Mouse (Mus musculus) forebrain, embryonic 14.5 days (tissue): ENCODE measurements around the gene Ptbp1. TPM values are rescaled to one million over a fixed set of nuclear protein-coding genes. Genes with fewer than 3 reads are reported as not detected.
A peak's percentile ranks its signal among the peaks of the same experiment; 100 is the strongest.

Source experiments
- ATAC-seq: fragments of 200-750 bp; cut with Nextera tagmentation; 2 replicates; pipeline ENCODE4 v1.8.0; 2017; ENCODE audit warnings: mild to moderate bottlenecking, moderate library complexity
- DNase-seq: peaks from one replicate; pipeline ENCODE4 v3.0.0-alpha.2; 2015; ENCODE audit warnings: low spot score
- H3K27ac ChIP-seq: fragments of 300-500 bp; sonication (generic); 2 replicates; pipeline ENCODE4 v1.5.1; 2014; ENCODE audit warnings: low read depth, mild to moderate bottlenecking, control low read depth, low read length, moderate library complexity
- H3K27me3 ChIP-seq: fragments of 300-500 bp; sonication (generic); replicated peaks from 2 replicates; pipeline ENCODE4 v1.6.1; 2014; ENCODE audit warnings: low read length, control low read depth, mixed read lengths; ENCODE audit not compliant: control insufficient read depth, insufficient read depth
- H3K36me3 ChIP-seq: fragments of 300-500 bp; sonication (generic); 2 replicates; pipeline ENCODE4 v1.6.1; 2014; ENCODE audit warnings: low read length, control low read depth; ENCODE audit not compliant: control insufficient read depth, insufficient read depth
- H3K4me1 ChIP-seq: fragments of 300-500 bp; sonication (generic); 2 replicates; pipeline ENCODE4 v1.6.1; 2014; ENCODE audit warnings: antibody characterized with exemption, low read length, control low read depth; ENCODE audit not compliant: control insufficient read depth, insufficient read depth
- H3K4me2 ChIP-seq: fragments of 300-500 bp; sonication (generic); 2 replicates; pipeline ENCODE4 v1.6.1; 2014; ENCODE audit warnings: mild to moderate bottlenecking, control low read depth, low read length
- H3K4me3 ChIP-seq: fragments of 300-500 bp; sonication (generic); 2 replicates; pipeline ENCODE4 v1.5.1; 2014; ENCODE audit warnings: low read depth, low read length, control low read depth
- H3K9ac ChIP-seq: fragments of 300-500 bp; sonication (generic); 2 replicates; pipeline ENCODE4 v1.6.1; 2014; ENCODE audit warnings: mild to moderate bottlenecking, low read length, control low read depth, moderate library complexity
- H3K9me3 ChIP-seq: fragments of 300-500 bp; sonication (generic); replicated peaks from 2 replicates; pipeline ENCODE4 v1.6.1; 2016; ENCODE audit warnings: low read length, control low read depth, mixed read lengths; ENCODE audit not compliant: control insufficient read depth
- WGBS: fragments of 180-500 bp; shearing (Covaris S2); extraction: QIAGEN DNeasy Blood & Tissue Kit; methylation state at CpG from one replicate; pipeline ENCODE4 v1.1.7; 2014; 5-methylcytosine and 5-hydroxymethylcytosine counted together
- polyA plus RNA-seq: library from polyadenylated mRNA; unstranded; fragments of >200 nt; fragmentation: Nextera tagmentation; extraction: Ambion mirVana; gene quantifications from 2 replicates; pipeline ENCODE4 v1.2.1, GENCODE M21; 2014

Gene Ptbp1
- polyA plus RNA-seq, 1 experiment from 2014 or later = 98.2 TPM

DNA sequence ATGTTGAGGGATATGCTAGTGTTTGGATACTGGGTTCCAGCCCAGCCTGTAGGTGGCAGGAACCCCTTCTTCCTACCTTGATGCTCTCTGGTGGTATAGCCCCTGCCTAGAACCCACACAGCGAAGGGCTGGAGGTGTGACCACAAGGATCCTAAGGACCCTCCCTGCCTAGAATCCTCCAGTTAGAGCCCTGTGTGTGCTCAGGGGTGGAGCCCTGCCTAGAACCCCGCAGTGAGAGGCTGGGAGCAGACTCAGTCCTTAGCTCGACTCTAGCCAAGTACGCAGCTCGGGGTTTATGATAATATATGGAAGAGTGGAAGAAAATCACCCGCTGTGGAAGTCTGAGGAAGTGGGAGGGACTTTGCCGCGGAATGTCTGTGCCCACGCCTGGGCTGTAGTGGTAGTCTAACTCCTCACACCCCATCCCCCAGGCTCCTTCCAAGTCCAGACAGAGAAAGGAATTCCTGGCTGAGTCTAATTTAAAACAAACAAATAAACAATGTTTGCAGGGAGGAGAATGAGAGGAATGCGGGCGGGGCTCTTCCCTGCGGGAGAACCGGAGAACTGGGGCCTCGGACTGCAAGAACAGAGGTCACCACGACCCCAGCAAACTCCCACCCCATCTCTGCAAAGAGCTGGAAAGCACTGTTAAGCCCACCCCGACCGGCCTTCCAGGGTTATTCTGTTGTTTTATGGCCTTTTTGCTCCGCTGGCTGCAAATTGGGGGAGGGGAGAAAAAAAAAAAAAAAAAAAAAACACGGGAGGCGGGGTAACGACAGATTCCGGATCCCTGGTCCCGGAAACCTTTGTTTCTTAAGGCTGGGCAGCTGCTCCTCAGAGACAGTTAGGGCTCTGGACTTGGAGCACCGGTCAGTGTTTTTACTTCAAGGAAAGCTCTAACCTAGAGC lies 13.3 kb upstream of the Ptbp1 start:
- peak overlapping the region; percentile 22; the same call in 1 of the 2 replicates for H3K27ac ChIP-seq
- H3K4me2 ChIP-seq = peak overlapping the region; percentile 40
- DNase-seq = peak; percentile 72
- H3K27me3 ChIP-seq = no peaks in the 10 kb centered on the region
- no peaks in the 10 kb centered on the region; the same call in 1 of the 2 replicates for H3K4me1 ChIP-seq
- H3K9me3 ChIP-seq = no peaks in the 10 kb centered on the region
- under 1% methylated on average over 23 of the region's 24 CpGs for WGBS
- no peaks in the 10 kb centered on the region for H3K36me3 ChIP-seq
- peak; percentile 83 for ATAC-seq
- H3K4me3 ChIP-seq = peak overlapping the region; percentile 6
- H3K9ac ChIP-seq = peak overlapping the region; percentile 17

DNA sequence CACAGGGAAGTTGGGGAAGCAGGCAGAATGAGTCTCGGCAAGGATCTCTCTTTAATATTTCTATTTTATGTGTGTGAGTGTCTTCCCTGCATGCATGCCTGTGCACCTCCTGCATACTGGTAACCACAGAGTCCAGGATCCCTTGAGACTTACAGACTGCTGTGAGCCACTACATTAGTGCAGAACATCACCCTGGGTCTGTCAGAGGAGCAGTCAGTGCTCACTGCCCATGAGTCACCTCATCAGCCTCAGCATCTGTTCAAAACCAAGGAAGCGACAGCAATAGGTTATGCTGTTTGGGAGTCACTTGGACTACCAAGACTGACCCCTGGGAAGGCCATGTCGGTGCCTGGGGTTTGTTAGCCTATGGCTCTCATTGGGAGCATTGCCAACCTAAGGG lies 11.9 kb upstream of the Ptbp1 start:
- Histone ChIP-seq H3K4me1 (no peaks in the 10 kb centered on the region; the same call in 1 of the 2 replicates), H3K4me3 (no peak overlapping the region), H3K36me3 (no peaks in the 10 kb centered on the region), H3K27me3 (no peaks in the 10 kb centered on the region), H3K9ac (no peak overlapping the region), H3K27ac (no peak overlapping the region), H3K4me2 (no peak overlapping the region), H3K9me3 (no peaks in the 10 kb centered on the region)
- no peak for ATAC-seq
- WGBS = 74% methylated on average over 3 of the region's 3 CpGs
- DNase-seq = no peak

DNA sequence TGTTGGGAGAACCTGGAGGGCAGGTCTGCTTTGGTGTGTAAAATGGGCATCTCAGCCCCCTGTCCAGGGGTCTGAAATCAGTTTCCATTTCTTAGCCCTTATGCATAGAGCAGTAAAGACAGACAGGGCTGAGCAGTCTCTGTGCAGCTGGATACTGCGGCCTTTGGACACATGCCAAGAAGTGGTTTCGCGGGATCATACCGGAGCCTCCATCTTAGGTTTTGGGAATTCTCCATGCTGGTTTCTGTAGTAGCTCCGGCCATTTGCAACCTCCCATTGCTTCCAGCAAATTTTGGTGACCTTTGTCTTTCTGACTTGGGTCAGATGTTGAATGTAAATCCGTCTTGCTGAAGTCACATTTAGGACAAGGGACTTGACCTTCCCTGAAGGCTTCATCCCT lies 10.8 kb upstream of the Ptbp1 start:
- no peaks in the 10 kb centered on the region for H3K27me3 ChIP-seq
- H3K4me2 ChIP-seq = no peak overlapping the region
- no peak overlapping the region for H3K27ac ChIP-seq
- no peak for ATAC-seq
- H3K9ac ChIP-seq = no peak overlapping the region
- peak; percentile 56 for DNase-seq
- H3K36me3 ChIP-seq = no peaks in the 10 kb centered on the region
- no peaks in the 10 kb centered on the region; the same call in 1 of the 2 replicates for H3K4me1 ChIP-seq
- 44% methylated on average over 6 of the region's 6 CpGs for WGBS
- no peaks in the 10 kb centered on the region for H3K9me3 ChIP-seq
- no peak overlapping the region for H3K4me3 ChIP-seq

DNA sequence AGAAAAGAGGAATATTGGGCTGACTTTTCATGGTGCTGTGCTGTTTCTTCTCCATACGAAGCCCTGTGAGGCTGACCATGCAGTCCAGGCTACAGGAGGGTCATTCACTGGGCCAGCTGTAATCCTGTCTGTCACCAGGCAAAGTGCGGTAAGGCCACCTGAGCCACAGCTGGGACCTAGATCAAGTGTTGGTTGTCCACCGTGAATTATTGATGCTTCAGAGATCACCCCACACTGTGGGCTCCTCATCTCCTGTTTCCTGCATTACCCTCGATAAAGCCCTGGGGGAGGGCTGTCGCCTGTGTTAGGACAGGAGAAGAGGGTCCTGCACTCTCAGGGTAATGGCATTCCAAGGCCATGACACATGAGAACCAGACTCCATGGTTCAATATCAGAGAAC lies 7.7 kb upstream of the Ptbp1 start:
- DNase-seq (no peak), ATAC-seq (no peak)
- Histone ChIP-seq H3K9me3 (no peaks in the 10 kb centered on the region), H3K27ac (no peak overlapping the region), H3K27me3 (no peaks in the 10 kb centered on the region), H3K36me3 (no peaks in the 10 kb centered on the region), H3K4me1 (peaks cover under 1% of the 10 kb centered on the region), H3K4me2 (no peak overlapping the region), H3K9ac (no peak overlapping the region), H3K4me3 (no peak overlapping the region)
- WGBS = 82% methylated on average over 5 of the region's 5 CpGs

DNA sequence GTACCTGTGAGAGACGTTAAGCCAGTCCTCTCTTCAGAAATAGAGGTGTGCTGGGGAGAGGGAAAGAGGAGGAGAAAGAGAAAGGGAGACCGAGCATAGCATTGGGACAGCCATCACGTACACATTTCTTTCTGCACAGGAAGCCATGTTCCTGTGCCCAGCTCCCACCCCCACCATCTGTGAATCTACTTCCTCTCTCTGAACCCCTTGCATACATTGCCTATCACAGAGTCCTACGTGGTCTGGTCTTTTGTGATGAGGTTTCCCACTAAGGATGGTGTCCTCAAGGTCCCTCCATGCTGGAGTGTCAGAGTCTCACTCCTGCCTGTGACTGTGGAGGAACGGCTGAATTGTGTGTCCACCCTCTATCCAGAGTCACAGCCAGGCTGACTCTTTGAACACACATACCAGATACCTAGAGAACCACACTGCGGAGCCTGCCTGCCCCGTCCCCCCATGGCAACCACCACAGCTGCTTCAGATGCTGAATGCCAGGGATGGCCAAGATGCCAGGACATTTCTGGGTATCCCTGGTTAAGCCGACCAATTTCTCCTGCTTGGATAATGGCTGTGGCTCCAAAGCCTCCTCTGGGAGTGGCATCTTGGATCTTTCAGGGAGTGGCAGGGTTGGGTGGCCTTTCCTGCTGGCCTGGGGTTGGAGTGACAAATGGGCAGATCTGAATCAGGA lies 4.1 kb upstream of the Ptbp1 start:
- Histone ChIP-seq H3K4me1 (peaks cover 17% of the 10 kb centered on the region), H3K9ac (no peak overlapping the region), H3K4me3 (no peak overlapping the region), H3K9me3 (no peaks in the 10 kb centered on the region), H3K36me3 (no peaks in the 10 kb centered on the region), H3K27ac (0 out of 2 replicates have a peak overlapping the region, but pooled peaks have one; percentile 9), H3K4me2 (no peak overlapping the region), H3K27me3 (no peaks in the 10 kb centered on the region)
- WGBS = 86% methylated on average over 8 of the region's 8 CpGs
- DNase-seq (no peak), ATAC-seq (no peak)

DNA sequence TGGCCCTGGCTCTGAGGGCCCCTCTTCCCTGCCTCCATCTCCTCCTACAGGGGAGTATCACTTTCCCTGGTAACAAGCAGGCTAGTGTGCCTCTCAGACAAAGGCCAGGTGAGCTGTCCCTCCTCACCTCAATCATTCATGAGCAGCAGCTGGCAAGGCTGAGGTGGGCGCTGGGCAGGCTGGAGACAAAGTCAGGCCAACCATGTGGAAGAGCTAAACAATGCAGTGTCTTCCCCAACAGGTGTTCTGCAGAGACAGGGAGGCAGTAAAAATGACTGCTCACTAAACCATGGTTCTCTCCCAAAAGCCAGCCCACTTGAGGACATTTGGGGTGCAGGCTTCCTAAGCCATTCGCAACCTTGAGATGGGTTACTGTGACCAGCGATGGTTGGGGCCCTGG lies 2.6 kb upstream of the Ptbp1 start:
- ATAC-seq = no peak
- peaks cover 22% of the 10 kb centered on the region for H3K4me1 ChIP-seq
- DNase-seq = no peak
- H3K27ac ChIP-seq = peak overlapping the region; percentile 99
- H3K9me3 ChIP-seq = no peaks in the 10 kb centered on the region
- H3K27me3 ChIP-seq = no peaks in the 10 kb centered on the region
- H3K4me3 ChIP-seq = no peak overlapping the region
- 85% methylated on average over 3 of the region's 3 CpGs for WGBS
- peaks cover 3% of the 10 kb centered on the region; the same call in 1 of the 2 replicates for H3K36me3 ChIP-seq
- H3K4me2 ChIP-seq = peak overlapping the region; percentile 90
- peak overlapping the region; percentile 72 for H3K9ac ChIP-seq

DNA sequence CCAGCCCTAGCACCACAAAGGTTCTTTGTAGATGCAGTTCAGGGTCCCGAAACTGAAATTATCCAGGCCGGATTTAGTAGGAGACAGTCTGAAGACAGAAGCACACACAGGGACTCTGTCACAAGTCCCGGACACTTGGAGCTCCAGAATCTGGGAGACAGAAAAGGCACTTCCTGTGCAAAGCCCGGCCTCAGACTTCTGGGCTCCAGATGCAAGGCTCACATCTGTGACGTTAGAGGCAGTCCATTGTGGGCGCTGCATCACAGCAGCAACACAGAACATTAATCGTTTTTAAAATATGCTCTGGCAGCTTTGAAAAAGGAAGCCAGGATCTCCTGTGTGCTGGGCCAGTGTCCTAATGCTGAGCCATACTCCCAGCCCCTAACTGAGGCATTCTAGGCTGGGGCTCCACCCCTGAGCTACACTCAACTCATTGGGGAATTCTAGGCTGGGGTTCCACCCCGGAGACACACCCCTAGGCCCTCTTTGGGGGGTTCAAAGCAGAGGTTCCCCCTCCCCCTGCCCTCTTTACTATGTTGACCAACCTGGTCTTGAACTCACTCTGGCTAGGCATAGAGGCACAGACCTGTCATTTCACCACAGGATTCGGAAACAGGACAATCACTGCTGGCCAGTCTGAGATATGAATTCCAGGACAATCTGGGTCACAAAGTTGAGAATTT lies 2.0 kb upstream of the Ptbp1 start:
- peaks cover 28% of the 10 kb centered on the region for H3K4me1 ChIP-seq
- peaks cover 9% of the 10 kb centered on the region; the same call in 1 of the 2 replicates for H3K36me3 ChIP-seq
- peak overlapping the region; percentile 99 for H3K27ac ChIP-seq
- H3K4me3 ChIP-seq = no peak overlapping the region
- H3K27me3 ChIP-seq = no peaks in the 10 kb centered on the region
- H3K9ac ChIP-seq = peak overlapping the region; percentile 72
- H3K9me3 ChIP-seq = no peaks in the 10 kb centered on the region
- H3K4me2 ChIP-seq = peak overlapping the region; percentile 90
- DNase-seq = no peak
- WGBS = 61% methylated on average over 9 of the region's 9 CpGs
- ATAC-seq = no peak

DNA sequence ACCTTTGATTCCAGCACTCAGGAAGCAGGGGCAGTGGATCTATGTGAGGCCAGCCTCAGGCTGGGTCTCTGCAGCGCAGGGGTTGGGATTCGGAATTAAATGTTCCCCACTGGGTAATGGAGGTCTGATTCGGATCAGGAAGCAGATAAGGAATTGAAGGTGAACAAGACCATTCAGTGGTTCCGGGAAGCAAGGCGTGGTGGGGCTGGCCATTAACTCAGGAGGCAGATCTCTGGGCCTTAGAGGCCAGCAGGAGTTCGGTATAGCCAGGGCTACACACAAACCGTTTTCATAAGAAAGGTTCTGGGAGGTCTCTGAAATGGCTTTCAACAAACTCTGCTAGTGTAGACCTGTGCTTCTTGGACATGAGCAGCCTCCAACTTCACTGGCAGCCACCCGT lies 1.4 kb upstream of the Ptbp1 start:
- DNase-seq (no peak), ATAC-seq (no peak)
- peak overlapping the region; percentile 72 for H3K9ac ChIP-seq
- H3K4me2 ChIP-seq = peak overlapping the region; percentile 90
- H3K27ac ChIP-seq = peak overlapping the region; percentile 99
- WGBS = 17% methylated on average over 8 of the region's 8 CpGs
- H3K4me3 ChIP-seq = peak overlapping the region; percentile 40
- peaks cover 15% of the 10 kb centered on the region; the same call in 1 of the 2 replicates for H3K36me3 ChIP-seq
- H3K4me1 ChIP-seq = peaks cover 33% of the 10 kb centered on the region
- H3K9me3 ChIP-seq = no peaks in the 10 kb centered on the region
- H3K27me3 ChIP-seq = no peaks in the 10 kb centered on the region
